Mouse (Mus musculus): Measurements from ENCODE around the gene Mas1.

DNA sequence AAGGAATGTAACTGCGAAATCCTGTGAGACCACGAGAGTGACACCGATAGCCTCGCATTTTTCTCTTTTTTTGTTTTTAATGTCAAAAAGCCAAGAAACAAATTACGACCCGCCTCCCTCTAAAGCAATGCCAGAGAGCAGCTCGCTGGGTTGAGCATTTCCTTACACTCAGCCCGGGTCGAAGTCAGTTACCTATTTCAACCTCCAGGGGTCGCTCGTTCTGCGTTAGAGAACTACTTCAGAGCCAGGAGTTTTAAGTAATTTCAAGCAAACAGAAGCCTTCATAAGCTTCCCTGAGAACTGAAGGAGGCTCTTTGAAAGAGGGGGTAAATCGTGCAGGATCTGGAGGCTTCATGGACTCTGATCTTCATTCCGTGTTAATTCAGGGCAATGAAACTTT, 12.2 kb upstream of the Mas1 start:
- TF ChIP-seq CHD2 (IDR thresholded peaks at IDR 0.05; ENCODE audit: low read depth, low read length) (no peak), ZNF384 (IDR thresholded peaks at IDR 0.05; ENCODE audit: low read depth, low read length) (no peak), ZC3H11A (IDR thresholded peaks at IDR 0.05; ENCODE audit: borderline replicate concordance, low read depth, low read length) (peak; percentile 62; the same call in 1 of the 2 replicates)
